Mouse (Mus musculus): ENCODE data around the gene Vmn1r125. TPM values are rescaled to one million over a fixed set of nuclear protein-coding genes. Genes with fewer than 3 reads are reported as not detected.
"Not testable (repeated sequence)": the region's sequence is repeated elsewhere in the genome, so short reads cannot be mapped to it uniquely, and the experiment has no call there.

Vmn1r125 gene
- total RNA-seq (2021) = not detected
- long read RNA-seq, experiment 1 = 0 reads
- long read RNA-seq, experiment 2 = 0 reads

- DNase-seq; intact Hi-C loops (cut with DNase I): not testable (repeated sequence)
Measured at GRCm38 (mm10) chr7:21271879-21272278, at the start of gene Vmn1r125. Vmn1r125 (plus strand) TSS chr7:21272179.

GRCm38 (mm10) chr7:21260517-21260916 is 11.5 kb upstream of the Vmn1r125 start, which contains the start of gene Vmn1r124:
Vmn1r124 (minus strand) TSS chr7:21260617.
- intact Hi-C loops (cut with DNase I); DNase-seq: not testable (repeated sequence)

DNA sequence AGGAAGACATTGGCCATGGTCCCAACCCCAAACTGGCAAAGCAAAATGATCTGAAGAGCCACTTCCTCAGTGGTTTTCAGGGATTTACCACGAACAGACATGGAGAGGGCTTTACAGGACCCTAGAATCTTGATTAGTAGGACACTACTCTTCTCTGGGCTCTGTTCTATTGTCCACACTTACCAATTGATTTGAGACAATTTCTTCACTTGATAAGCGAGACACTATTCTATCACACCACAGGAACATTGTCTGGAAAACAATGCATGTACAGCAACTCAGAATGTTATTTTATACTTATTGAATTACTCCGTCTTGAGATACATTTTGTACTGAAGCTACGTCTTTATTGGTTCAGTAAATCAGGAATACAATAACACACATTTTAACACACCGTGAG is 29.4 kb downstream of the Vmn1r125 start, which contains the start of gene Vmn1r126:
TSS of gene Vmn1r126 (minus strand) at position 101 of the 400 bp plus-strand sequence.
- intact Hi-C loops (cut with DNase I); DNase-seq: not testable (repeated sequence)

GRCm38 (mm10) chr7:21319761-21320160 is 47.8 kb downstream of the Vmn1r125 start, which contains the start of gene Vmn1r127:
Vmn1r127 (minus strand) TSS chr7:21319861.
- intact Hi-C loops (cut with DNase I); DNase-seq: not testable (repeated sequence)

Other genes starting within 250 kb of the Vmn1r125 start
- gene Vmn1r120, start 218.4 kb upstream of the Vmn1r125 start, total RNA-seq (2021) = not detected
- gene Vmn1r121, start 173.7 kb upstream of the Vmn1r125 start, total RNA-seq (2021) = not detected
- gene Vmn1r122, start 138.1 kb upstream of the Vmn1r125 start, total RNA-seq (2021) = not detected
- gene Vmn1r123, start 110.0 kb upstream of the Vmn1r125 start, total RNA-seq (2021) = not detected
- not detected for gene Gm5157, start 81.8 kb upstream of the Vmn1r125 start, total RNA-seq (2021)
- not detected for gene Vmn1r124, start 11.6 kb upstream of the Vmn1r125 start, total RNA-seq (2021)
- not detected for gene Vmn1r126, start 29.3 kb downstream of the Vmn1r125 start, total RNA-seq (2021)
- gene Vmn1r127, start 47.7 kb downstream of the Vmn1r125 start, total RNA-seq (2021) = not detected
- gene Vmn1r128, start 77.2 kb downstream of the Vmn1r125 start, total RNA-seq (2021) = not detected
- not detected for gene Vmn1r129, start 89.1 kb downstream of the Vmn1r125 start, total RNA-seq (2021)
- gene Gm6882, start 160.6 kb downstream of the Vmn1r125 start, total RNA-seq (2021) = not detected
- not detected for gene Vmn1r130, start 239.6 kb downstream of the Vmn1r125 start, total RNA-seq (2021)